Mouse (Mus musculus): ENCODE data around the gene Trir. TPM values are rescaled to one million over a fixed set of nuclear protein-coding genes. Genes with fewer than 3 reads are reported as not detected.
A peak's percentile ranks its signal among the peaks of the same experiment; 100 is the strongest.

Gene Trir
- polyA plus RNA-seq, 1 experiment from 2014 or later, result 147 TPM

DNA sequence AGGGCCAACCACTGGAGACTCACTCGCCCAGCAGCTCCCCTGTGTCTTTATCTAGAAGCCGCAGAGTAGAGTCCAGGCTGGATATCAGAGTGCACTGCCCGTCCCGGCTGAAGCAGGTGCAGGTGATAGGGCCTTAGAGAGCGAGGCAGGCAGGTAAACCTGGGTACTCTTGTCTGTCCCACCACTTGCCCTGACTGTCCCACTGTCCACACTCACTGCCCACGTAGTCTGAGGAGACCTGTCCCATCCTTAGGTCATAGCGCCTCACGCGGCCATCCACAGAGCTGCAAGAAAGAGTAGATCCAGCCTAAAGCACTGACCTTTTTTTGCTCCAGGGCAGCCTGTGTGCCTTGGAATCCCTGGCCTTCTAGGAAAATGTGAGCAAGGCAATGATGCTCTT lies 49.4 kb downstream of the Trir start:
- Histone ChIP-seq H3K4me3 (no peak overlapping the region), H3K4me1 (replicated peaks) (peaks cover 35% of the 10 kb centered on the region), H3K27me3 (no peaks in the 10 kb centered on the region), H3K27ac (replicated peaks) (no peak overlapping the region), H3K4me2 (no peak overlapping the region), H3K9ac (no peak overlapping the region), H3K9me3 (no peaks in the 10 kb centered on the region), H3K36me3 (peaks cover 51% of the 10 kb centered on the region)
- no peak for ATAC-seq (ENCODE audit: low read depth)
- 81% methylated on average over 9 of the region's 9 CpGs for WGBS

DNA sequence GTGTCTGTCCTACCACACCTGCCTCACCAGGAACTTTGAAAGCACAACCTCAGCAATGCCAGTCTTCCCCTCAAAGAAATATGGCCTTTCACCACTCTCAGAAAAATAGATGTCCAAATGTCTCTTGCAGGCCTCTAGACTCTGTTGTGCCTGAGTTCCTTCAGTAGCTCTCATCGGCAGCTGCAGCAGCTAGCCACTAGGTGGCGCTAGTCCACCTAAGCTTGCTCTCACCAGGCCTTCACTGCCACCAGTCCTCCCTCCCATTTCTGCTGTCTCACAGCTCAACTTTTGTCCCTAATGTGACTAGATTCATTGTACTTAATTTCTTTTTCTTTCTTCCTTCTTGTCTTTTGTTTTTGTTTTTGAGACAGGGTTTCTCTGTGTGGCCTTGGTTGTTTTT lies 50.4 kb downstream of the Trir start:
- peak overlapping the region; percentile 17; the same call in 1 of the 2 replicates for H3K9ac ChIP-seq
- no peak overlapping the region for H3K27ac ChIP-seq (replicated peaks)
- no peak overlapping the region for H3K4me2 ChIP-seq
- H3K27me3 ChIP-seq, result no peaks in the 10 kb centered on the region
- peaks cover 51% of the 10 kb centered on the region for H3K36me3 ChIP-seq
- ATAC-seq (ENCODE audit: low read depth), result no peak
- no peaks in the 10 kb centered on the region for H3K9me3 ChIP-seq
- no peak overlapping the region for H3K4me3 ChIP-seq
- WGBS, result 0% methylated on average over 2 of the region's 2 CpGs
- H3K4me1 ChIP-seq (replicated peaks), result peaks cover 41% of the 10 kb centered on the region

Small RNAs within 50 kb of the gene (microRNA-seq; reads per million reads assigned to microRNA genes)
- gene Mir7070, result 0.74 reads per million

Other genes starting within 250 kb of the Trir start
- gene Nfix, start 226.5 kb upstream of the Trir start, polyA plus RNA-seq (2015; fragmentation: Nextera tagmentation; extraction: Ambion mirVana), result 28.7 and 34.4 TPM in 2 replicates
- 12.3 and 12.8 TPM in 2 replicates for gene Dand5, start 204.0 kb upstream of the Trir start, polyA plus RNA-seq (2015; fragmentation: Nextera tagmentation; extraction: Ambion mirVana)
- gene Gadd45gip1, start 195.3 kb upstream of the Trir start, polyA plus RNA-seq (2015; fragmentation: Nextera tagmentation; extraction: Ambion mirVana), result 35.1 and 39.8 TPM in 2 replicates
- 69.9 and 74.2 TPM in 2 replicates for gene Rad23a, start 186.2 kb upstream of the Trir start, polyA plus RNA-seq (2015; fragmentation: Nextera tagmentation; extraction: Ambion mirVana)
- gene Calr, start 179.9 kb upstream of the Trir start, polyA plus RNA-seq (2015; fragmentation: Nextera tagmentation; extraction: Ambion mirVana), result 766 and 971 TPM in 2 replicates
- gene Farsa, start 169.8 kb upstream of the Trir start, polyA plus RNA-seq (2015; fragmentation: Nextera tagmentation; extraction: Ambion mirVana), result 102 and 104 TPM in 2 replicates
- gene Syce2, start 154.7 kb upstream of the Trir start, polyA plus RNA-seq (2015; fragmentation: Nextera tagmentation; extraction: Ambion mirVana), result 16.4 and 16.6 TPM in 2 replicates
- 37.2 and 37.3 TPM in 2 replicates for gene Gcdh, start 132.9 kb upstream of the Trir start, polyA plus RNA-seq (2015; fragmentation: Nextera tagmentation; extraction: Ambion mirVana)
- 0.90 and 0.91 TPM in 2 replicates for gene Klf1, start 124.9 kb upstream of the Trir start, polyA plus RNA-seq (2015; fragmentation: Nextera tagmentation; extraction: Ambion mirVana)
- 4.5 and 8.8 TPM in 2 replicates for gene Dnase2a, start 118.3 kb upstream of the Trir start, polyA plus RNA-seq (2015; fragmentation: Nextera tagmentation; extraction: Ambion mirVana)
- gene Mast1, start 89.5 kb upstream of the Trir start, polyA plus RNA-seq (2015; fragmentation: Nextera tagmentation; extraction: Ambion mirVana), result 62.7 and 70.3 TPM in 2 replicates
- gene Rtbdn, start 79.8 kb upstream of the Trir start, polyA plus RNA-seq (2015; fragmentation: Nextera tagmentation; extraction: Ambion mirVana), result 1.4 and 1.6 TPM in 2 replicates
- not detected in 2 replicates for gene Gm49661, start 57.4 kb upstream of the Trir start, polyA plus RNA-seq (2015; fragmentation: Nextera tagmentation; extraction: Ambion mirVana)
- 1,236 and 1,369 TPM in 2 replicates for gene Prdx2, start 57.2 kb upstream of the Trir start, polyA plus RNA-seq (2015; fragmentation: Nextera tagmentation; extraction: Ambion mirVana)
- 55.0 and 55.6 TPM in 2 replicates for gene Rnaseh2a, start 57.1 kb upstream of the Trir start, polyA plus RNA-seq (2015; fragmentation: Nextera tagmentation; extraction: Ambion mirVana)
- 7.5 and 8.4 TPM in 2 replicates for gene Junb, start 48.1 kb upstream of the Trir start, polyA plus RNA-seq (2015; fragmentation: Nextera tagmentation; extraction: Ambion mirVana)
- 22.8 and 25.0 TPM in 2 replicates for gene Hook2, start 36.2 kb upstream of the Trir start, polyA plus RNA-seq (2015; fragmentation: Nextera tagmentation; extraction: Ambion mirVana)
- gene Best2, start 12.3 kb upstream of the Trir start, polyA plus RNA-seq (2015; fragmentation: Nextera tagmentation; extraction: Ambion mirVana), result not detected in 2 replicates
- gene Asna1, start 1.5 kb upstream of the Trir start, polyA plus RNA-seq (2015; fragmentation: Nextera tagmentation; extraction: Ambion mirVana), result 148 and 151 TPM in 2 replicates
- 49.0 and 52.7 TPM in 2 replicates for gene Tnpo2, start 10.1 kb downstream of the Trir start, polyA plus RNA-seq (2015; fragmentation: Nextera tagmentation; extraction: Ambion mirVana)
- gene Fbxw9, start 33.2 kb downstream of the Trir start, polyA plus RNA-seq (2015; fragmentation: Nextera tagmentation; extraction: Ambion mirVana), result 48.6 and 50.8 TPM in 2 replicates
- gene Gm5741, start 41.2 kb downstream of the Trir start, polyA plus RNA-seq (2015; fragmentation: Nextera tagmentation; extraction: Ambion mirVana), result 1.5 TPM in 1 of 2 replicates, not detected in the other
- 86.9 and 109 TPM in 2 replicates for gene Dhps, start 44.9 kb downstream of the Trir start, polyA plus RNA-seq (2015; fragmentation: Nextera tagmentation; extraction: Ambion mirVana)
- 117 and 118 TPM in 2 replicates for gene Wdr83os, start 53.9 kb downstream of the Trir start, polyA plus RNA-seq (2015; fragmentation: Nextera tagmentation; extraction: Ambion mirVana)
- 56.5 and 58.6 TPM in 2 replicates for gene Wdr83, start 54.5 kb downstream of the Trir start, polyA plus RNA-seq (2015; fragmentation: Nextera tagmentation; extraction: Ambion mirVana)
- gene Man2b1, start 56.4 kb downstream of the Trir start, polyA plus RNA-seq (2015; fragmentation: Nextera tagmentation; extraction: Ambion mirVana), result 18.7 and 19.2 TPM in 2 replicates
- gene Zfp791, start 96.3 kb downstream of the Trir start, polyA plus RNA-seq (2015; fragmentation: Nextera tagmentation; extraction: Ambion mirVana), result 2.3 and 2.9 TPM in 2 replicates
- not detected in 2 replicates for gene Cks1brt, start 125.1 kb downstream of the Trir start, polyA plus RNA-seq (2015; fragmentation: Nextera tagmentation; extraction: Ambion mirVana)
- not detected in 2 replicates for gene Olfr371, start 199.2 kb downstream of the Trir start, polyA plus RNA-seq (2015; fragmentation: Nextera tagmentation; extraction: Ambion mirVana)

All from neural tube, embryonic 13.5 days (tissue).